Mouse (Mus musculus): ENCODE data around the gene Tra2a. TPM values are rescaled to one million over a fixed set of nuclear protein-coding genes. Genes with fewer than 3 reads are reported as not detected.

The Tra2a gene
- polyA plus RNA-seq, 1 experiment from 2014 or later = 54.9 TPM

DNA sequence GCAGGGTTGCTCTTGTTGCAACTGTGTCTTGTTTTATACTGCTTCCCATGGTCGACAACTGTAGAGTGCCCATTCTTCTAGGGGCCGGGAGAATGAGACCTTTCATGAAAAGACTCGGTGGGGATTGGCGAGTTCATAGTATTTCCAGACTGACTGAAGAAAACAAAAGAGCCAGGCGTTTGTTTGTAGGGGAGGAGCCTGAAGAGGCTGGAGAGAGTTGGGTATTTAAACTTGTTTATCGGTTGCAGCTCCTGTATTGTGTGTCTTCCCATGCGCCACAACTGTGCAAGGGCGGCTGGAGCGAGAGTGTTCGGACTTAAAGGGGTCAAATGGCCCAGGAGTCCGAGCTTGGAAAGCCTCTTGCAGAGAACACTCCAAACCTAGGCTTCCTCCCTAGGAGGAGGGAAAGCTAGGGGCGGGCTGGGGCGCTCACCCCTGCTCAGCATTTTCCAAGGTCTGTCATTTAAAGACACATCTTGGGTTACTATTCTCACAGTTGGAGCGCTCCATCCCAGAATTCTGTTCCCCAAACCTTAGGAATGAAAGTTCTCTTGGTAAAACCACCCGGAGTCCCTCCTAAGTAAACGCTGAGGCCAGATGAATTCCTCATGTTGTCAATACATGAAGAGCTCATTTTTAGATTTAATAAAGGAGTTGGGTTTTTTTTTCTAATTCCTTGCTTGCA is 43.8 kb downstream of the Tra2a start:
- no peaks in the 10 kb centered on the region for H3K36me3 ChIP-seq (ENCODE audit: inconsistent target)
- no peak overlapping the region for H3K27ac ChIP-seq
- 38% methylated on average over 16 of the region's 16 CpGs for WGBS (ENCODE audit: missing documents)
- no peak overlapping the region for H3K4me3 ChIP-seq (ENCODE audit: inconsistent target)
- H3K79me2 ChIP-seq (ENCODE audit: inconsistent target) = no peaks in the 10 kb centered on the region

DNA sequence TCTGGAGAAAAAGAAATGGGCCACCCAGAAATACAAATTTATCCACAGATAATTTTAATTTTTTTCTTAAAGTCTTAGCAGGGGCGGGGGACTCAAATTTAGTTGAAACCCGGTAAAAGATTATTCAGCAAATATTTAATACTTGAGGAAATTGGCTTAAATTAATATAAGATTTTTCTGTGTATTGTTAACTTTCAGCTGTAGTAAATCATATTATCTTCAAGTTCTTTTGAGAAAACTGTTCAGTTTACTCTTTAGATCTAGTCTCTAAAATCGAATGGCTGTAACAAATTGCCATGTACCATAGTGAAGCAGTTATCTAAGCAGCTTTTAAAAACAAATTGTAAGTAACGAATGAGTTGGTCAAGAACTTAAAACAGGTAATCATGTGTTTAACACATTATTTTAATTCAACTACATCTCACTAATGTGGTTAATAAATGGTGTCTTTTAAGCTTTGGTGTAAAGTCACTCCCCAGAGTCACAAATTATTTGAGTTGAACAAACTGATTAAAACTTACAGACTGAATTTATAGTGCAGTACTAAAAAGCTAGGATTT is 44.8 kb downstream of the Tra2a start:
- Histone ChIP-seq H3K4me3 (ENCODE audit: inconsistent target) (no peak overlapping the region), H3K79me2 (ENCODE audit: inconsistent target) (no peaks in the 10 kb centered on the region), H3K36me3 (ENCODE audit: inconsistent target) (no peaks in the 10 kb centered on the region), H3K27ac (no peak overlapping the region)
- 56% methylated on average over 3 of the region's 4 CpGs for WGBS (ENCODE audit: missing documents)

DNA sequence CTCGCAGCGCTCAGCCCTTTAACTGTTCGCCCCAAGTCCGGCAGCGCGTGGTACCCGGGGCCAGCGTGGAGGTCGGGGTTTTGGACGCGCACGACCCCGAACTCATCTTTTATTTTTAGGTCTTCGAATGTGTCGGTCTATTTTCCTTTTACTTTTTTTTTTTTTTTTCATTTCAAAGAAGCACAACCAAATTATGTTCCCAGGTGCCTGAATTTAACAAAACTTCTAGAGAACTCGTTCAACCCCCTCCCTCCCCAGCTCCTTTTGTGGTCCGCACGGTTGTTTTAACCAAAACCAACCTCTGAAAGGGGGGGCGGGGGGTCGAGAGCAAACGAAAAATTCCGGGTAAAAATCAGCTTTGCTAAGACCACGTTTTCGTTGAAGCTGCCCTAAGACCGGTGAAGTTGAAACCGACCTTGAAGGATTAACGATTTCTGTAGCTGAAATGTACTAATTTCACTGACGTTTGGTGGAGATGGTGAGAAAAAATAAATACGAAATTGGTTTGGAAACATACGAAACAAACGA is 45.5 kb downstream of the Tra2a start:
- Histone ChIP-seq H3K4me3 (ENCODE audit: inconsistent target) (no peak overlapping the region), H3K79me2 (ENCODE audit: inconsistent target) (no peaks in the 10 kb centered on the region), H3K27ac (no peak overlapping the region), H3K36me3 (ENCODE audit: inconsistent target) (no peaks in the 10 kb centered on the region)
- 2% methylated on average over 31 of the region's 31 CpGs for WGBS (ENCODE audit: missing documents)

DNA sequence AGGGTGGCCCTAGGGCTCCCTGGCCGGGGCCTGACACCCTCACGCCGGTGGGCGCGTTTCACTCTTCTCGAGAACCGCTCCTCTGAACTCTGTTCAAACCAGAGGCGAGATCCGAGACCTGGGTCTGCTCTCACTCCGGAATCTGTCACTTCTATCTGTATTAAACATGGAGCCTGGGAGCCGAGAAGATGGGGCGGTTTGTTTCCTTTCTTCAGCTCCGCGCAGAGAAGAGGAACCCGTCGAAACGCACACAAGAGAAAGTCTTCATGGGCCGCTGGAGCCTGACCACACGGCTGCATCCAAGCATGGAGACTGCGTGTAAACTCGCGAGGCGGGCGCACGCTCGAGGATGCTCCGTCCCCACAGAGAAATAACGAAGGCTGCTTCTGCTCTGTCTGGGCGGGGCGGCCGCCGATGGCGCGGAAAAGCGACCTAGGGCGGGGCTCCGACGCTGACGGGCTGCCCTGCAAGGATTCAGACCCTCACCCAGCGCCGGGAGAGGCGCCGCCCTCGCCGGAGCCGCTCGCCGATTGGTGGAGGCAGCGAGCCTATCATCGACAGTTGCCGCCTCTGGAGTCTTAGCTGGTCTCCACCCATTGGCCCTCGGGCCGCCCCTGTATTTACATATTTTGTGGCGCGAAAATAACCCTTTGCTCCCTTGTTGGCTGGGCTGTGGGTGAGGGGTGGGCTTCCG is 46.1 kb downstream of the Tra2a start:
- H3K79me2 ChIP-seq (ENCODE audit: inconsistent target) = no peaks in the 10 kb centered on the region
- no peaks in the 10 kb centered on the region for H3K36me3 ChIP-seq (ENCODE audit: inconsistent target)
- H3K27ac ChIP-seq = no peak overlapping the region
- no peak overlapping the region; the same call in 1 of the 2 replicates for H3K4me3 ChIP-seq (ENCODE audit: inconsistent target)
- 2% methylated on average over 56 of the region's 56 CpGs for WGBS (ENCODE audit: missing documents)

DNA sequence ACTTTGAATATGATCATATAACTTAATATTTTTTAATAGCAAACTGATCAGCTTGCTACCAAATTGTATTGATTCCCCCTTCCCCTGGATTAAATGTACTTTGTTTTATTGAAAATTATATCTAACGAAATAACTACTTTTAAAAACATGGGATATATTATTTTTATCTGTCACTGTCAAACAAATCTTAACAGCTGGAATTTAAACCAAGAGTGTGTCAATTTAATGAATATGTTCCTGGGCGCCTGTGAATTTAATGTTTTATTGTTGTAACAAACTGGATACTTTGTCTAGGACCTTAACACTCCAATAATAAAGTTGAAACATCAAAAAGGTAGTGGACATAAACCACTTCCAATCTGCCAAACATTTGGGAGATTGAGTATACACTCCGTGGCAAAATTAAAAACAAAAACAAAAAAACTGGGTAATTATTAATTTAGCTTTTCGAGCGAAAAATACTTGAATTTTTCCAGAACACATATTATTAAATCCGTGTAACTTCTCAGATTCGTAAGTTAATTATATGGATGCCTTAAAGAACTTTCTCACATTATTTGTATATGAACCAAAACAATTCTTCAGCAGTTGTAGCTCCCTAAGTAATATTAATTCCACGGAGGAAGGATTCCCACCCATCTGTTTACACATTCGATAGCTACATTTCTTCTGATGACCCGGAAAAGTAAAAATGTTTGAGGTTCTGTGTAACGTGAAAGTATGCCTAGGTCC is 46.9 kb downstream of the Tra2a start:
- Histone ChIP-seq H3K79me2 (ENCODE audit: inconsistent target) (no peaks in the 10 kb centered on the region), H3K27ac (no peak overlapping the region), H3K4me3 (ENCODE audit: inconsistent target) (no peak overlapping the region; the same call in 1 of the 2 replicates), H3K36me3 (ENCODE audit: inconsistent target) (no peaks in the 10 kb centered on the region)
- 29% methylated on average over 11 of the region's 11 CpGs for WGBS (ENCODE audit: missing documents)

DNA sequence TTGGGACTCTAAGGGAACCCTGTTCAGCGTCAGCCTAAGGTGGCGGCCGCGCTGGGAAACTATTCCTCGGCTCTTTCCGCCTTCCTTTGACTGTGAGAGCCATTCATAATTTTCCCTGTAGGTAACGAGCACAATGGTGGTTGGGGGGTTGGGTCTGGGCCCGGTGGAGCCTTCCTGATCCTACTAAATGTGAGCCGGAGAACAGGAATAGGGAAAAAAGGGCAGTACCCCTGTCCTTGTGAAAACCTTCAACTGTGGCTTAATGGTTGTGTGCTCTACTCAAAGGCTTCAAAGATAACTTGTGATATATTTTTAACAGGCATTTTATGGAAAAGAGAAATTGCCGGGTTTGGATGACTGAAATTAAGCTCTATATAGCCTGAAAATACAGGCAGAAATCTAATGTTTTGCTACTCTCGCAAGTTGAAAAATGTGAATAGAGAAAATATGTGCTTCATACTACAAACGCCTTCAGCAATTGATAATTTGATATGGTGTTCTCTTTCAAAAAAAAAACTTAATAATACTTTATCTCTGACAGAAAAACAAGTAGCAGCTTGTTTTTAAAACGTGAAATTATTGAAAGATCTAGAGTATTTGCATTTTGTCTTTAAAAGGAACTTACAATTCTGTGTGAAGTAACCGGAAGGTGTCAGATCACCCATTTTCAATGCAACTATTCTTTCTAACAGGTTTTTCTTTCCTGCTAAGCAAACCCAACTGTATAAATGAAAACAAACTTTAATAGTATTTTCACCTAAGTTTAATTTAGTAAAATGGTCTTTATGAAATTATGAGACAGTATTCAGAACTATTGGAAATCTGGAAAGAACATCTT is 47.9 kb downstream of the Tra2a start:
- 17% methylated on average over 14 of the region's 14 CpGs for WGBS (ENCODE audit: missing documents)
- H3K27ac ChIP-seq = no peak overlapping the region
- no peaks in the 10 kb centered on the region for H3K79me2 ChIP-seq (ENCODE audit: inconsistent target)
- H3K36me3 ChIP-seq (ENCODE audit: inconsistent target) = no peaks in the 10 kb centered on the region
- H3K4me3 ChIP-seq (ENCODE audit: inconsistent target) = no peak overlapping the region

DNA sequence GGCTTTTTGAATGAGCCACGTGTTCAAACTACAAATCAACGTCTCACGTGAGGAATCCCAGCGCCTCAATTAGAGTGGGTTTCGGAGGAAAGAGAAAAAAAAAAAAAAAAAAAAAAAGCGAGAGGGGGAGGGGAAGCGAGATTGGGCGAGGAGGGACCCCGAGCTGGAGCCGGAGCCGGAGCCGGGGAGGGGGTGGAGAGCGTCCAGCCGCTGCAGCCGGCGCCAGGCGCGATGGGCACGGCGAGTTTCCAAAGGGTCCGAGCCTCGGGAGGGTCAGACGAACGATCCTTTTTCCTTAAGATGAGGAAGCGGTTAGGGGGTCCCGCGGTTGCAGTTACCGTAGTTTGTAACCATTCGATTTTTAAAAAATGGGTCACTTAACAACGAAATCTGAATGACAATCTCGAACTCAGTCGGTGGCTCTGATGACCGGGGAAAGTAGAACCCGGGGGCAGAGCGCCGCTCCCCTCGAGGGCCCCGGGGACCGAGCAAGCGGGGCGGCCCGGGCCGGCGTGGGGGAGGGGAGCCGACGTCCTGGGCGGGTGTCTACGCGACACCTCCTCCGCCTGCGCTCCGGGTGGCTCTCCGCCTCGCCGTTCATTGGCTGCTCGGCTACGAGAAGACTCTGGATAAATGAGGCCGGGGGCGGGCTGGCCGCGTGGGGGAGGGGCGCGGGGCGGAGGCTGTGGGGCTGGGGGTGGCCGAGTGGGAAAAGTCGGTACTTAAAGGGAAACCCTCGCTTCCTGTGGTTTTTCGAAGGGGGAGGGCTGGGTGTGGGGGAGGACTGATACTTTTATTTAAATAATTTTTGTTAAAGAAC is 48.7 kb downstream of the Tra2a start, which contains the start of gene Igf2bp3:
Gene Igf2bp3 (minus strand): TSS at position 30 of the 820 bp plus-strand sequence.
- H3K4me3 ChIP-seq (ENCODE audit: inconsistent target) = peak within 1 kb of the TSS; percentile 31
- no peaks in the 10 kb centered on the region for H3K79me2 ChIP-seq (ENCODE audit: inconsistent target)
- WGBS (ENCODE audit: missing documents) = under 1% methylated on average over 54 of the region's 68 CpGs
- H3K27ac ChIP-seq = no peak within 1 kb of the TSS
- H3K36me3 ChIP-seq (ENCODE audit: inconsistent target) = no peaks in the 10 kb centered on the region

DNA sequence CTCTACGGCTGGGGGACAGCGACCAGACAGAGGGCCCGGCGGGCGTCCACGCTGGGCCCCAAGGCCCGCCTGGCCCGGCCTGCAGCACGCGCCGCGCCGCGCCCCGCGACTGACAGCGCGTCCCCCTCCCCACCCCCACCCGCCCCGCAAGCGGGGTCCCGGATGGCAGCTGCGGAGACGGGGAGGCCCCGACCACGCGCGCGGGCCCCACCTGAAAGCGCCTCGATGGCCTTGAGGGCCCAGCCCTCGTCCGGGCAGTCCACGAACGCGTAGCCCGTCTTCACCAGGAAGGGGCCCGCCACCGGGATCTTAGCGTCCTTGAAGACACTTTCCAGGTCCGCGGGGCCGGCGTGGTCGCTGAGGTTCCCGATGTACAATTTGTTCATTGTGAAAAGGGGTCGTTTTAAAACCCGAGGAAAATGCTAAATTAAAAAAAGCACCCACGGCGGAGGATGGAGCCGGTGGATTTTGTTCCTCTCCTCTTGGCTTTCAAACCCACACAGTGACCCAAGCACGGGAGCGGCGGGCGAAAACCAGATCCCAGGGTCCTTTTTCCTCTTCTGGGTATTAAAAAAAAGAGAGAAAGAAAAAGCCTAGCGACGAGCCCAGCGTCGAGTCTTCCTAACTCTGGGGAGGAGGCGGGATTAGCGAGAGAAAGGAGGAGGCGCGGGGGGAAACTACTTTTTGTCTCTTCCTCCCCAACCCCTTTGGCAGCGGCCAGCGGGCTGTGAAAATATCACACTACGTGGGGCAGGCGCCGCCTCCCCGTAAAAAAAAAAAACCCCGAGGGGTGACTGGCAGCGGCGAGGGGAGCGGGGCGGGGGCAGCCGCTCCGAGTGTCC is 49.5 kb downstream of the Tra2a start:
- WGBS (ENCODE audit: missing documents) = 1% methylated on average over 66 of the region's 76 CpGs
- Histone ChIP-seq H3K79me2 (ENCODE audit: inconsistent target) (no peaks in the 10 kb centered on the region), H3K36me3 (ENCODE audit: inconsistent target) (no peaks in the 10 kb centered on the region), H3K27ac (no peak overlapping the region), H3K4me3 (ENCODE audit: inconsistent target) (peak overlapping the region; percentile 31)

DNA sequence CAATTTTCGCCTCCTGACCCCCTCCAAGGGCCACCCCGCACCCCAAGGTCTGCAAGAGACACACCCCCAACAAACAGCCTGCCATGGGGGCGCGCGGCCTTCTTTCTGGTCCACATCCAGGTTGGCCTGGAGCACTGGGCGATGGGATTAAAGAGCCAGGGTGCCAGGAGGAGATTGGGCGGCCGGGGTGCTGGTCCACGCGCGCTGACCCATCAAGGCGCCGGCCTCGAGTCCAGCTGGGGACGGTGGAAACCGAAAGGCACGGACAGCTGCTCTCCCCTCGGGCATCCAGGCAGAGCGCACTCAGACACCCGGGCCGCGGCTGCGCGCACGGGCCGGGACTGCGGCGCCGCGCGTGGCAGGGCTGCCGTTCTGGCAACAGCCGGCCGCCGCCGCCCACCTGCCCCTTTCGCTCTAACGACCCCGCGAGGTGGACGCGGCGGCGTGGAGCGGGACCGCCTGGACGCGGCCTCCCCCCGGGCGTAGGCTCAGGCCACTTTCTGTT is 50.2 kb downstream of the Tra2a start:
- Histone ChIP-seq H3K27ac (no peak overlapping the region), H3K4me3 (ENCODE audit: inconsistent target) (peak overlapping the region; percentile 7; the same call in 1 of the 2 replicates), H3K79me2 (ENCODE audit: inconsistent target) (no peaks in the 10 kb centered on the region), H3K36me3 (ENCODE audit: inconsistent target) (no peaks in the 10 kb centered on the region)
- WGBS (ENCODE audit: missing documents) = 12% methylated on average over 47 of the region's 50 CpGs

DNA sequence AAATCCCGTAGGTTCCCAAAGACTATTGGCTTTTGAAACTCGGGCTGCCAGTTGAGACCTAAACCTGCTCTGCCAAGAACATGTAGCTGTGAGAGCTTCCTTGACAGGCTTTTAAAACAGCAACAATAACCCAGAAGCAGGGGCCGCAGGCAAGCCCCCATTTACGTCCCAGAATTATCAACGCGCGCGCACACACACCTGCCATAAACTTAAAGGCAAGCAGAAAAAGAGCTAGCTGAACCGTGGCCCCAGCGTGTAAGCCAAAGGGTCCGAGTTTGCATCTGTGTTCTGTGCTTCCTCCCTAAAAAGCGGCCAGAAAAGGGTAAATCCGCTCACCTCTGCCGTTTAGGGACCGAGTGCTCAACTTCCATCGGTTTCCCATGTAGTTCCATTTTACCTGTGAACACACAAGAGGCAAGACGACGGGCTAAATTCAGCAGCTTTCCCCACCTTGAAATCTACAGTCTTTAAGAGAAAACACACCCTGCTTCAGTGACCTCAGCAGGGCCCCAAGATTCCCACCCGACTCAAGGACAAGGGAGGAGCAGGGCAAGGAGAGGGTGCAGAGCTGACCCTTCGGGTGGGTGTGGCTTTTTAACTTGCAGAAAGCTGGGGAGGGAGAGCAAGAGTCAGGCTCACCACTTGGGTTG is 50.8 kb downstream of the Tra2a start:
- WGBS (ENCODE audit: missing documents) = 50% methylated on average over 20 of the region's 20 CpGs
- Histone ChIP-seq H3K79me2 (ENCODE audit: inconsistent target) (no peaks in the 10 kb centered on the region), H3K27ac (no peak overlapping the region), H3K4me3 (ENCODE audit: inconsistent target) (peak overlapping the region; percentile 7; the same call in 1 of the 2 replicates), H3K36me3 (ENCODE audit: inconsistent target) (no peaks in the 10 kb centered on the region)

DNA sequence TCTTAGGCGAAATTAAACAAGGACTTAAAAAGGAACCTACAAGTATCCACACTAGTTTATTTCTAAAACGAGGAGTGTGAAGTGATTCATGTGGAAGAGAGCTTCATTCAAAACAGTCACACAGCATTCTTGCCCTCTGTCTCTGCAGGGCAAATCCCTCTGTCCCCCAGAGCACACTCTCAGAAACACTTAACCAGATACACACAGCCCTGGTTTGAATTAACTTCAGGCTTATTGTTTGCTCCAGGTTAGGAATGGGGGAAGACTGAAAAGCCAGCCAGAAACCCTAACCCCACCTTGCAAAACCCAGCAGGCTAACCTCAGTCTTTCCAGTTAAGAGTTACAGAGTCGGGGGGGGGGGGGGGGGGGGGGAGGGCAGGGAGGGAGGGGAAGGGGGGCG is 51.7 kb downstream of the Tra2a start:
- H3K79me2 ChIP-seq (ENCODE audit: inconsistent target) = no peaks in the 10 kb centered on the region
- H3K4me3 ChIP-seq (ENCODE audit: inconsistent target) = no peak overlapping the region
- no peaks in the 10 kb centered on the region for H3K36me3 ChIP-seq (ENCODE audit: inconsistent target)
- no peak overlapping the region for H3K27ac ChIP-seq
- 79% methylated on average over 3 of the region's 4 CpGs for WGBS (ENCODE audit: missing documents)

DNA sequence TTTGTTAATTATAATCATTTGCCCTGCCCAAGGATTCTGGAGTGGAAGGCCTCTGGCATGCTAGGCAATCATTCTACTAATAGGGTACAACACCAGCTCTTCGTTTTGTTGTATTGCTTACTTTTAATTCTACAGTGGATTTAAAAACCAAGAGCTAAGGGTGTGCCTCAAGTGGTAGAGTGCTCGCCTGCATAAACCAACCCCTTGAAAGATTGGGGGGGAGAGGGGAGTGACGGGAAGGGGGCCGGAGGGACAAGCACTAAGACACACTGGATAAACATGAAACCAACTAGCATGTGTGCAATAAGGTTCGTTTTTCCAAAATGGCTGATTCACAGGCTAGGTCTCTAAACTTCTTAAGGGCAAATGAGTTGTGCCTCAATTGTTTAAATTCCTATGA is 52.2 kb downstream of the Tra2a start:
- H3K36me3 ChIP-seq (ENCODE audit: inconsistent target) = no peaks in the 10 kb centered on the region
- no peaks in the 10 kb centered on the region for H3K79me2 ChIP-seq (ENCODE audit: inconsistent target)
- no peak overlapping the region for H3K27ac ChIP-seq
- 86% methylated on average over 5 of the region's 5 CpGs for WGBS (ENCODE audit: missing documents)
- H3K4me3 ChIP-seq (ENCODE audit: inconsistent target) = no peak overlapping the region
